Mouse (Mus musculus) right cerebral cortex, postnatal 10 days (tissue): Measurements from ENCODE around the gene Itga9.

Experiments used
- DNase-seq, 2 experiments: peaks; one replicate each; pipeline ENCODE4 v3.0.0; 2021; ENCODE audit warnings: low spot score in 2 of 2

The Itga9 gene

DNA sequence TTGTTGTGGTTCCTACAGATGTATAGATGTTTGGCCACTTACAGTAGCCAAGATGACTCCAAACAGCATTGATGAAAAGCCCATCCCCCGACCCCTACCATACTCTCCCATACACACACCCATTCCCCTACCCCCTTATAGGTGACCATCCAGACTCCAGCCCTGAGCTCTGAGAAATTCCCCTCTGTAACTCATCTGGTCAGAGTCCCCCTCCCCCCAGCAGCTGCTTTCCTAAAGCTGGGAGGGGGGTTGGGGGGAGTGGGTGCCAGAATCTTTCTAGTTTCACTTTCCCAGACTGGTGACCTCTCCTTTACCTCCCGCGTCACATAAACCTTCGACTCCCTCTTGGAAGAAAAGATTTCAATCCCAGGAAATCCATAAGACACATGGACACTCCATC is 269.2 kb downstream of the Itga9 start:
- DNase-seq, result no peak

GRCm38 (mm10) chr9:118876902-118877301 is 270.4 kb downstream of the Itga9 start:
- no peak for DNase-seq

- no peak for DNase-seq
Measured at GRCm38 (mm10) chr9:118877365-118878008, 271.0 kb downstream of the Itga9 start.

DNA sequence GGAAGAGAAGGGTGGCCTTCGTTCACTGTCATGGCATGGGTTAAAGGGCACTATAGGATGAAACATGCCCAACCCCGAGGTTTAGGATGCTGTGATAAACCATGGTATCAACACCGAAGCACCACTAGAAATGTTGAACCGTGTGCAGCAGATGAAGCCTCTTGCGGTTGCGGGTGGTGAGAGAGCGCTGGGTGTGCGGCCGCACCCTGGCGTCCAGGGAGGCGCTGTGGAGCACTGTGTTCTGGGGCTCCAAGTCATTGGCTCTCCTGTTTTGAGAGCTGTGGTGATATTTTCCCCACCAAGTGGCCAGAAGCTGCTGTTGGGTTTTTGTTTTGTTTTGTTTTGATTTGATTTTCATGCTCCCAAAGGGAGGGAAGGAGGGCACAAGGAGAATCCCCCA is 272.1 kb downstream of the Itga9 start:
- DNase-seq, result no peak

- DNase-seq, result no peak
Measured at GRCm38 (mm10) chr9:118881281-118881945, 274.9 kb downstream of the Itga9 start.

GRCm38 (mm10) chr9:118881946-118882284 is 275.4 kb downstream of the Itga9 start:
- DNase-seq, result no peak

- DNase-seq, result no peak
Measured at GRCm38 (mm10) chr9:118883150-118883549, 276.7 kb downstream of the Itga9 start.

DNA sequence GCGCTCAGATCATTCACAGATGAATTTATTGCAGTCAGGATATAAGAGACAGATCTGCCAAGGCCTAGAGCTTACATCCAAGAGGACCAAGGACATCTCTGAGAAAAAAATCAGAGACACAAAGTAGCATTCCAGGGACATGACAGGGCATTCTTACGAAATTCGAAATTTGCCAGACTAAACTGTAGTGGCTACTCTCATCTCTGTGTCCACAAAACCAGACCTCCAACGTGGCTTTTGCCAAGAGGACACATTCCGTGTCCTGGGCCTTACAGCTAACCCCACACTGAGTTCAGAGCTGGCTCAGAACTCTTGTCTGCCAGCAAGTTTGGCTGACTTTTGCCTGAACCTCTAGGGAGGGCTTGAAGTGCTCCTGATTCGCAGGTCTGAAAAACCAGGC is 279.3 kb downstream of the Itga9 start:
- DNase-seq, result no peak

- DNase-seq, result no peak
Measured at GRCm38 (mm10) chr9:118887201-118887600, 280.7 kb downstream of the Itga9 start.

- no peak for DNase-seq
Measured at GRCm38 (mm10) chr9:118887734-118888133, 281.2 kb downstream of the Itga9 start.

DNA sequence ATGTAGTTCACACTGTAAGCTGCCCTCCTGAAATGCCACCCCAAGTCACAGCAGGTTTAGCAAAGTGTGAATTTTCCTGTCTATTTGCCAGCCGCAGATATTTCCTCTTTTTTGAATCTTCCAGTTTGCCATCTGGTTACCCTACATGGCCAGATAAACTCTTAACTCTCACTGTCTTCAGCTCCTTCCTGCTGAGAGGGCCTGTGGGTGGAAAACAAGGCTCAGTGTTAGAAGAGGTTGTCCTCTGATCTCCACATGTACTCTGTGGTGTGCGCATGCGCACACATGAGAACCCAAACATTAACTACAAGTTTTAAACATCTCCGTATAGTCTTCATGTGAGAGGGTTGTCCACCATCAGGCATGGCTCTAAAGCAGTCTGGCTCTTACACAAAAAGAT is 283.7 kb downstream of the Itga9 start:
- DNase-seq, result no peak

- DNase-seq, result no peak
Measured at GRCm38 (mm10) chr9:118890645-118891044, 284.2 kb downstream of the Itga9 start.

GRCm38 (mm10) chr9:118891068-118891467 is 284.6 kb downstream of the Itga9 start:
- DNase-seq, result no peak

DNA sequence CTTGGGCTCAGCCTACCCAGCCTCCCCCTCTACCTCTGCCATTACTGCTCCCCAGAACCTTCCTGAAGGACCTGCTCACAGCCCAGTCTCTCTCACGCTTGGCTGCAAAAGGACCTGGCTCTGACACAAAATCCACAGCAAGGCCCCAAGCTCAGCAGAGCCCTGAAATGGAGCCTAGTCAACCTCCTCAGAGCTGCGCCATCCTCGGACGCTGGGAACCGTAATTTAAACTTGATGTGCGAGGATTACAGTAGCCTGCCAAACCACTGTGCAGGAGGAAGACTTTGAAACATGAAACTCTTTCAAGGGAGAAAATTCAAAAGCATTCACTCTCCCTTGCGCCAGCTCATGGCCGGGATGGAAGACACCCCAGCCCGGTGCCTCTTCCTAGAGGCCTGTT is 285.1 kb downstream of the Itga9 start:
- DNase-seq, result no peak

- no peak for DNase-seq
Measured at GRCm38 (mm10) chr9:118895101-118895500, 288.6 kb downstream of the Itga9 start.

DNA sequence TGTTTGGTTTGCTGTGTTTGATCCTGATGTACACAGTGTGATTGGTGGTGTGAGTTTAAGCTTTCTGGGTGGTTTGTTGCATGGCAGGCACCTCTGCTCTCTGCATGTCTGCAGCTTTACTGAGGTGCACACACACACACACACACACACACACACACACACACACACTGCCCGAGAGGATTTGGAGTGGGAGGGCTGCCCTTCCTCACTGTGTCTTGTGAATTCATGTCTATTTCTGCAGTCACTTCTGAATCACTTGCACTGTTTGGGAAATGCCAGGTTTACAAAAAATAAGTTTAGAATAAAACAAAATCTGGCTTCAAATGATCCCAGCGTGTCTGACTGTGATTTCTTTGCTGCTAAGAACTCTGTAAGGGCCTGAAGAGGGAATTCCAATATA is 294.2 kb downstream of the Itga9 start:
- DNase-seq, result no peak

GRCm38 (mm10) chr9:118901917-118902316 is 295.4 kb downstream of the Itga9 start:
- no peak for DNase-seq

DNA sequence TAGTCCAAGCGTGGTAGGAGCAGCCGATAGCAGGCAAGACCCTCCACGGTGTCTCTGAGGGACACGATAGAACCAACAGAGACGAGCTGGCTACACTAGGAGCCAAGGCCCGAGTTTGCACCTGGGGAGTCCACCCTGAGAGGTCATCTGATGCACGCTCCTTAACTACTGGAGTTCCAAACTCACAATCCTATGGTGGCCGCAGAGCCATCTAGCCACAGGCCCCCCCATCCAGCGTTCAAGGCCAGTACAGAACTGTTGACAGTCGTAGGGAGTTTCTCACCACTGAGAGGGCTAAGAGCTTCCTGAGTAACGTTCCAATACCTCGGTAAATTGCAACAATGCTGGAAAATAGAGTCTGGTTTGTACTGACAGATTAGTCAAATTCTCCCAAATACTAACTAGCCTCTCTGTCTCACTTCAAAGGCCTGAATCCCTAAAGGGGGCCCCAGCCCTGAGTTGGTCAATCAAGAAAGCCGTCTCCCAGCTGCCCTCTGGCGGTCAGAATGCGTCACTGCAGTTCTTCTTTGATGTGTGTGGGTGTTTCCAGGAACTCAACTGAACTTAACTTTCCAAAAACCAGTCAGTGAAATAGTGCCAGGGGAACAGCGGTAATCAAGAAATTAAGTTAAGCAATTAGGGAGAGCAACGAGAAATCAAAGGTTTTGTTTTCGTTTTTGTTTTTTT is 301.6 kb downstream of the Itga9 start:
- DNase-seq, result peak; percentile 88 to 92

GRCm38 (mm10) chr9:118913048-118913447 is 306.6 kb downstream of the Itga9 start:
- DNase-seq, result no peak

DNA sequence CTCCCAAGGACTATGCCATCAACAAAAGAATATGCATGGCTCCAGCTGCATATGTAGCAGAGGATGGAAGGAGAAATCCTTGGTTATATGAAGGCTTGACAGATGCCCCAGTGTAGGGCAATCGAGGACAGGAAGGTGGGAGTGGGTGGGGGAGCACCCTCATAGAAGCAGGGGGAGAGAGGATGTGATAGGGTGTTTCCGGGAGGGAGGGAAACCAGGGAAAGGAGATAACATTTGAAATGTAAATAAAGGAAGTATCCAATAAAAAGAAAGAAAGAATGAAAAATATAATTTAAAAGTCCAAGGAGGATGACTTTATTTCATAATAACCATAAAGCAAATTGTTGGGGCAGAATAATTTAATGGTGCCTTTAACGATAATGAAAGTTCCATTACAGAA is 307.1 kb downstream of the Itga9 start:
- no peak for DNase-seq

DNA sequence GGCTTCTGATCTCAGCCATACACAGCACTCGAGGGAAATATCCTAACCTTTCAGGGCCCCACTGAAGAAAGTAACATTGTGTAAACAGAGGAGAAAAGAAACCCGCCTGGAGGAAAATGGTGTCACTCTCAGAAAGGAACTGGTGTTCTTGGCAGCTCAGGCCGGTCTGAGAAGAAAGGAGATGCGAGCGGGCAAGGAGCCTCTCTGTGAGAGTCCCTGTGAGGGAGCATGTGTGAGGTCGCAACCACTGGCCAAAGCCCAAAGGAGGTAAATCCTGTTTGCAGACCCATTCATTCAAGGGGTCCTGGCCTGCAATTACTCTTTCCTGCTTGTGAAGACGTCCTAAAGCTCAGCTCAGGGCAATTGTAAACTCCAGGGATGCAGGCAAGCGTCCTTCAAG is 308.1 kb downstream of the Itga9 start:
- peak; percentile 50 to 58 for DNase-seq

GRCm38 (mm10) chr9:118915290-118915689 is 308.8 kb downstream of the Itga9 start:
- DNase-seq, result peak in 1 of 2 experiments; percentile 58

GRCm38 (mm10) chr9:118919672-118920186 is 313.2 kb downstream of the Itga9 start:
- peak; percentile 58 to 74 for DNase-seq
